Mouse (Mus musculus) adrenal gland, adult 18-20 months (tissue): ENCODE measurements around the gene Cyp2t4. TPM values are rescaled to one million over a fixed set of nuclear protein-coding genes. Genes with fewer than 3 reads are reported as not detected.
A peak's percentile ranks its signal among the peaks of the same experiment; 100 is the strongest.

Source experiments
- DNase-seq, 2 experiments: peaks; one replicate each; pipeline ENCODE4 v3.0.0; 2021 to 2022; ENCODE audit warnings: low spot score in 2 of 2
- total RNA-seq, 2 experiments: library from RNA; stranded (reverse); gene quantifications; 1 replicate in 1 of 2; 2 replicates in 1 of 2; pipeline ENCODE4 v1.2.3; 2021

The Cyp2t4 gene
- total RNA-seq, 2 experiments from 2014 or later = not detected

- DNase-seq = no peak
Measured at GRCm38 (mm10) chr7:27160921-27161320, 7.4 kb downstream of the Cyp2t4 start.

GRCm38 (mm10) chr7:27161744-27162143, 8.2 kb downstream of the Cyp2t4 start:
- peak in 1 of 2 experiments; percentile 41 for DNase-seq

GRCm38 (mm10) chr7:27162780-27163449, 9.4 kb downstream of the Cyp2t4 start:
- DNase-seq = no peak

GRCm38 (mm10) chr7:27163450-27163805, 9.9 kb downstream of the Cyp2t4 start:
- DNase-seq = no peak

- DNase-seq = peak; percentile 52 to 53
Measured at GRCm38 (mm10) chr7:27164112-27164947, 10.8 kb downstream of the Cyp2t4 start.

GRCm38 (mm10) chr7:27165007-27165655, 11.6 kb downstream of the Cyp2t4 start:
- DNase-seq = peak; percentile 70 to 79

- DNase-seq = no peak
Measured at GRCm38 (mm10) chr7:27165696-27166095, 12.2 kb downstream of the Cyp2t4 start.

- DNase-seq = peak; percentile 87 to 90
Measured at GRCm38 (mm10) chr7:27166229-27166613, 12.7 kb downstream of the Cyp2t4 start.

- peak; percentile 94 to 95 for DNase-seq
Measured at GRCm38 (mm10) chr7:27166614-27167474, 13.3 kb downstream of the Cyp2t4 start, which contains the start of gene Egln2. Gene Egln2 (minus strand): TSS chr7:27166802.

GRCm38 (mm10) chr7:27167475-27168094, 14.1 kb downstream of the Cyp2t4 start:
- DNase-seq = no peak

- no peak for DNase-seq
Measured at GRCm38 (mm10) chr7:27168371-27168770, 14.9 kb downstream of the Cyp2t4 start.

- DNase-seq = no peak
Measured at GRCm38 (mm10) chr7:27170981-27171380, 17.5 kb downstream of the Cyp2t4 start.

GRCm38 (mm10) chr7:27174496-27174895, 21.0 kb downstream of the Cyp2t4 start:
- DNase-seq = no peak

- DNase-seq = no peak
Measured at GRCm38 (mm10) chr7:27174896-27175295, 21.4 kb downstream of the Cyp2t4 start.

GRCm38 (mm10) chr7:27177942-27178323, 24.4 kb downstream of the Cyp2t4 start:
- no peak for DNase-seq

GRCm38 (mm10) chr7:27178324-27179216, 25.1 kb downstream of the Cyp2t4 start, which contains the start of gene Rab4b:
Gene Rab4b (minus strand): TSS chr7:27178896.
- peak; percentile 93 to 96 for DNase-seq

GRCm38 (mm10) chr7:27179217-27179918, 25.9 kb downstream of the Cyp2t4 start:
- no peak for DNase-seq

GRCm38 (mm10) chr7:27180036-27180435, 26.5 kb downstream of the Cyp2t4 start:
- DNase-seq = no peak
